Mouse (Mus musculus) C2C12 (cell line): ENCODE data around the gene Gnai2.

Source experiments
- CTCF ChIP-seq: IDR thresholded peaks from one replicate; pipeline ENCODE4 v1.5.1; 2011; ENCODE audit not compliant: control insufficient read depth, insufficient read depth, insufficient read length
- MAX ChIP-seq: IDR thresholded peaks from one replicate; pipeline ENCODE4 v1.6.1; 2011; ENCODE audit warnings: mild to moderate bottlenecking, control low read depth
- MYOG ChIP-seq: IDR thresholded peaks from one replicate; pipeline ENCODE4 v1.6.1; 2011; ENCODE audit not compliant: control insufficient read depth, insufficient read length; ENCODE audit errors: extremely low read depth
- USF1 ChIP-seq: IDR thresholded peaks from one replicate; pipeline ENCODE4 v1.6.1; 2011; ENCODE audit warnings: low read depth, mild to moderate bottlenecking, control low read depth, moderate library complexity

DNA sequence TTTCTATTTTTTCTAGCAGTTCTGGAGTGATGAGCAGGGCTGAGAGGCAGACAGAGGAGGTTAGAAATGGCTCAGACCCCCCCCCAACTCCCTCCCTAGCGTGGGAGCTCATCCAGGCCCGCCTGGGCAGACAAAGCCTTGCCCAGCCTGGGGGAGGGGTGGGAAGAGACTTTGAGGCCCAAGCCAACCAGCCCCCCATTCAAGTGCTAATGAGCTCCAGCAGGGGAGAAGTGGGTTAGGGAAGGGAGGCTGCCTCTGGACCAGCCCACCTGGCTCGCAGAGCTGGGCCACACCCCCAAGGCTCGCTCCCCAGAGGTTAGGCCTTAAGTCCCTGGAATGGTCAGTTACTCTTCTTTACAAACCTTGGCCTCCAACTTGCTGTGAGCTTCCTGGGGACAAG, 4.6 kb downstream of the Gnai2 start:
- TF ChIP-seq CTCF = no peak
- no peak for TF ChIP-seq MYOG
- no peak for TF ChIP-seq USF1
- TF ChIP-seq MAX = no peak
